1 mouse cellular context compared by ENCODE assay signal in the genomic region with DNA sequence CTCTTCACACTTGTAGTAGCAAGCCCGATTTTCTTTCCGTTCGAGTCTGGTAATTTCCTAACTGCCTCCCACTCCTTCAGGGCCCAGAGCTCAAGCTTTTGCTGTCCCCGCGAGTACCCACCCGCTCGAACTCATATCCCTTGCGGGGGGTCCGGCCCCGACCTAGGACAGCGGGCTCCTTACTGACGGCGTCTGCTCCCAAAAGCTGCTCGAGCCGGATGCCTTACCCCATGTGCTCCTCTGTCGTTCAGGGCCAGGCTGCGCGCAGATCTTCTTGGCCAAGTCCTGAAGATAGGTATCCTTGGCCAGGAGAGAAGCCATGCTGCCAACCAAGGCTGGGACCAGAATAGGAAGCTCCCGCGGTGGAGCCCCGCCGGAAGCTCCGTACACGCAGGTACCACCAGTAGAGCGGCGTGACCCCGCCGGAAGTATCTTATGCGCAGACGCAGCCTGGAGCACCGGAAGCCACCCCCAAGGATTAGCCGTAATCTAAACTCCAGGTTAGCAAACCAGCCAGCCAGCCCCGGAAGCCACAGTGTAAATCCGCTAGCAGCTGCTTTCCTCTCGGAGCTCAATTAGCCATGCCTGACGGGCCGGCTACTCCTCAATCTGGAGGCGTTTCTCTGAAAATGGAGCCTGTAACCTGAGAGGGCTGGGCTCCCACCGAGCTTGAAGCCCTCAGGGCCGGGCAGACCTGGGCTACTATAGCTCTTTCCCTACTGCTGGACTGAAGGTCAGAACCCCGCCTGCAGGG.
TF ChIP-seq lines count a peak whose summit lies in the region.

A gene (minus strand): TSS at position 413 of the 754 bp plus-strand sequence.

TF ChIP-seq in MEL, 35 proteins besides CTCF, POLR2A, EP300 and RAD21 (continued from another document):
- TF ChIP-seq ZC3H11A (IDR thresholded peaks at IDR 0.05; ENCODE audit: low read depth, low read length) (no peak), CHD1 (IDR thresholded peaks at IDR 0.05; ENCODE audit: low read depth, low read length) (no peak), SMC3 (IDR thresholded peaks at IDR 0.05; ENCODE audit: low read depth, low read length) (no peak), ZKSCAN1 (IDR thresholded peaks at IDR 0.05; ENCODE audit: low read depth, low read length) (no peak), SIN3A (IDR thresholded peaks at IDR 0.05; ENCODE audit: low read length) (peak; percentile 99), RCOR1 (IDR thresholded peaks at IDR 0.05; ENCODE audit: low read depth, low read length) (no peak), GATA1 (IDR thresholded peaks at IDR 0.05; ENCODE audit: low read depth, low read length) (peak; percentile 54; the same call in 1 of the 2 replicates), POLR2AphosphoS2 (IDR thresholded peaks at IDR 0.05; ENCODE audit: low read length) (peak; percentile 92), MYC (IDR thresholded peaks at IDR 0.05; ENCODE audit: low read depth, low read length) (peak; percentile 86), ELF1 (IDR thresholded peaks at IDR 0.05; ENCODE audit: low read depth, low read length) (peak; percentile 96), MEF2A (IDR thresholded peaks at IDR 0.05; ENCODE audit: extremely low read depth, insufficient replicate concordance, low read depth, low read length, poor library complexity, severe bottlenecking) (no peak), ETS1 (IDR thresholded peaks at IDR 0.05; ENCODE audit: low read depth, low read length) (peak; percentile 80), TBP (IDR thresholded peaks at IDR 0.05; ENCODE audit: low read depth, low read length) (peak; percentile 86)
TF ChIP-seq in MEL: peak in this region for 18.
